Mouse (Mus musculus): ENCODE measurements around the gene Ldlrad2. TPM values are rescaled to one million over a fixed set of nuclear protein-coding genes. Genes with fewer than 3 reads are reported as not detected.

Gene Ldlrad2
- 0.97 TPM in 1 of 2 replicates, not detected in the other for polyA plus RNA-seq (2015; fragmentation: Nextera tagmentation; extraction: Ambion mirVana)

DNA sequence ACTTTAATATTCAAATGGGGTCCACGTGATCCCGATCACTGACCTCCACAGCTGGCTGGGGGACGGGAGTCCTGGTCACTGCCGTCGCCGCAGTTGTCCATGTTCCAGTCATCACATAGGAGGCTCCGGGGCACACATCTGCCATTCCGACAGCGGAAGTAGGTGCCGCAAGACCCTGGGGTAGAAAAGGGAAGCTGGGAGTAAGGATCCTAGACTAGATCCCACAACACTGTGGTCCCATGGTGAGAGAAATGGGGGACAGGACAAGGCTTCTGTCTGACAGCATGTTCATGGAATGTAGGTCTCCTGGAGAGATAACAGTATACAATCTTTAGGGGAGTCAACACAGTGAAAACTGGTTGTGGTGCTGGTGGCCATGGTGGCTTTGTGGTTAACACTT, at the start of gene Ldlrad2:
Gene Ldlrad2 (minus strand): TSS at position 101 of the 400 bp plus-strand sequence.
- Histone ChIP-seq H3K27me3 (ENCODE audit: control insufficient read depth, insufficient read depth, low read depth, low read length) (peaks cover 2% of the 10 kb centered on the region), H3K36me3 (ENCODE audit: control insufficient read depth, insufficient read depth, low read length) (no peaks in the 10 kb centered on the region), H3K4me3 (ENCODE audit: low read depth, low read length) (no peak within 1 kb of the TSS), H3K4me1 (ENCODE audit: control insufficient read depth, insufficient read depth, low read length) (no peaks in the 10 kb centered on the region), H3K4me2 (ENCODE audit: low read length) (no peak within 1 kb of the TSS), H3K27ac (ENCODE audit: low read length) (no peak within 1 kb of the TSS), H3K9me3 (replicated peaks; ENCODE audit: control insufficient read depth, low read length, poor library complexity, severe bottlenecking) (no peaks in the 10 kb centered on the region), H3K9ac (ENCODE audit: low read depth, low read length) (no peak within 1 kb of the TSS)
- no peak for ATAC-seq
- 84% methylated on average over 10 of the region's 10 CpGs for WGBS

- no peak for ATAC-seq
- H3K4me3 ChIP-seq (ENCODE audit: low read depth, low read length), result no peak overlapping the region
- no peaks in the 10 kb centered on the region for H3K27me3 ChIP-seq (ENCODE audit: control insufficient read depth, insufficient read depth, low read depth, low read length)
- H3K36me3 ChIP-seq (ENCODE audit: control insufficient read depth, insufficient read depth, low read length), result peaks cover 38% of the 10 kb centered on the region
- H3K27ac ChIP-seq (ENCODE audit: low read length), result no peak overlapping the region
- H3K4me1 ChIP-seq (ENCODE audit: control insufficient read depth, insufficient read depth, low read length), result no peaks in the 10 kb centered on the region
- H3K9me3 ChIP-seq (replicated peaks; ENCODE audit: control insufficient read depth, low read length, poor library complexity, severe bottlenecking), result no peaks in the 10 kb centered on the region
- H3K9ac ChIP-seq (ENCODE audit: low read depth, low read length), result no peak overlapping the region
- 97% methylated on average over 8 of the region's 8 CpGs for WGBS
- H3K4me2 ChIP-seq (ENCODE audit: low read length), result no peak overlapping the region
These were observed 48.5 kb upstream of the Ldlrad2 start for GRCm38 (mm10) chr4:137622847-137623246.

- no peak overlapping the region for H3K4me2 ChIP-seq (ENCODE audit: low read length)
- H3K4me1 ChIP-seq (ENCODE audit: control insufficient read depth, insufficient read depth, low read length), result no peaks in the 10 kb centered on the region
- peaks cover 57% of the 10 kb centered on the region for H3K36me3 ChIP-seq (ENCODE audit: control insufficient read depth, insufficient read depth, low read length)
- H3K9me3 ChIP-seq (replicated peaks; ENCODE audit: control insufficient read depth, low read length, poor library complexity, severe bottlenecking), result no peaks in the 10 kb centered on the region
- WGBS, result 82% methylated on average over 15 of the region's 15 CpGs
- no peak overlapping the region for H3K9ac ChIP-seq (ENCODE audit: low read depth, low read length)
- no peaks in the 10 kb centered on the region for H3K27me3 ChIP-seq (ENCODE audit: control insufficient read depth, insufficient read depth, low read depth, low read length)
- no peak overlapping the region for H3K4me3 ChIP-seq (ENCODE audit: low read depth, low read length)
- ATAC-seq, result no peak
- no peak overlapping the region for H3K27ac ChIP-seq (ENCODE audit: low read length)
These were observed 35.9 kb upstream of the Ldlrad2 start for GRCm38 (mm10) chr4:137610256-137610655.

DNA sequence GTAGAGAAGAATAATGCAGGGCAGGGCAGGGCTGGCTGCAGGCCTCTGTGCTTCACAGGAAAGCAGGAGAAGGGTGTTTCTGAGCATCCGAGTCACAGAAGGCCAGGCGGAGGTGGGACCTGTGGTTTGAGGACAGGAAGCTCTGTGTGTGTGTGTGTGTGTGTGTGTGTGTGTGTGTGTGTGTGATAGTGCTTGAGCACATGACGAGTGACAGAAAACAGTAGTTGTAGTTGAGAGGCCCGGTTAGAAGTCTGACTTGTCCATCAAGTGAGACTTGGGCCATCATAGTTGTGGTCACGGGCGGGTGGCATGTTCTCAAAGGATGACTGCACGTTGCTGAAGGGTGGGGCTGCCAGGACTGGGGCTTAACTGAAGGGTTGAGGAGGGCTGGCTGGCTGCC, 35.3 kb upstream of the Ldlrad2 start:
- no peak overlapping the region for H3K4me3 ChIP-seq (ENCODE audit: low read depth, low read length)
- no peaks in the 10 kb centered on the region for H3K4me1 ChIP-seq (ENCODE audit: control insufficient read depth, insufficient read depth, low read length)
- no peaks in the 10 kb centered on the region for H3K9me3 ChIP-seq (replicated peaks; ENCODE audit: control insufficient read depth, low read length, poor library complexity, severe bottlenecking)
- ATAC-seq, result no peak
- H3K27ac ChIP-seq (ENCODE audit: low read length), result no peak overlapping the region
- H3K9ac ChIP-seq (ENCODE audit: low read depth, low read length), result no peak overlapping the region
- WGBS, result 93% methylated on average over 7 of the region's 7 CpGs
- H3K4me2 ChIP-seq (ENCODE audit: low read length), result no peak overlapping the region
- H3K36me3 ChIP-seq (ENCODE audit: control insufficient read depth, insufficient read depth, low read length), result peaks cover 54% of the 10 kb centered on the region
- H3K27me3 ChIP-seq (ENCODE audit: control insufficient read depth, insufficient read depth, low read depth, low read length), result no peaks in the 10 kb centered on the region

- Histone ChIP-seq H3K27ac (ENCODE audit: low read length) (no peak overlapping the region), H3K4me1 (ENCODE audit: control insufficient read depth, insufficient read depth, low read length) (no peaks in the 10 kb centered on the region), H3K9ac (ENCODE audit: low read depth, low read length) (no peak overlapping the region), H3K9me3 (replicated peaks; ENCODE audit: control insufficient read depth, low read length, poor library complexity, severe bottlenecking) (no peaks in the 10 kb centered on the region), H3K4me2 (ENCODE audit: low read length) (no peak overlapping the region), H3K36me3 (ENCODE audit: control insufficient read depth, insufficient read depth, low read length) (peaks cover 52% of the 10 kb centered on the region), H3K4me3 (ENCODE audit: low read depth, low read length) (no peak overlapping the region), H3K27me3 (ENCODE audit: control insufficient read depth, insufficient read depth, low read depth, low read length) (no peaks in the 10 kb centered on the region)
- WGBS, result 91% methylated on average over 7 of the region's 7 CpGs
- ATAC-seq, result no peak
These were observed 34.9 kb upstream of the Ldlrad2 start for GRCm38 (mm10) chr4:137609281-137609680.

- Histone ChIP-seq H3K4me2 (ENCODE audit: low read length) (no peak overlapping the region), H3K27ac (ENCODE audit: low read length) (no peak overlapping the region), H3K27me3 (ENCODE audit: control insufficient read depth, insufficient read depth, low read depth, low read length) (no peaks in the 10 kb centered on the region), H3K9ac (ENCODE audit: low read depth, low read length) (no peak overlapping the region), H3K9me3 (replicated peaks; ENCODE audit: control insufficient read depth, low read length, poor library complexity, severe bottlenecking) (no peaks in the 10 kb centered on the region), H3K4me1 (ENCODE audit: control insufficient read depth, insufficient read depth, low read length) (no peaks in the 10 kb centered on the region), H3K36me3 (ENCODE audit: control insufficient read depth, insufficient read depth, low read length) (peaks cover 35% of the 10 kb centered on the region), H3K4me3 (ENCODE audit: low read depth, low read length) (no peak overlapping the region)
- ATAC-seq, result no peak
- 98% methylated on average over 2 of the region's 2 CpGs for WGBS
These were observed 32.7 kb upstream of the Ldlrad2 start for GRCm38 (mm10) chr4:137607023-137607422.

- Histone ChIP-seq H3K27ac (ENCODE audit: low read length) (no peak overlapping the region), H3K27me3 (ENCODE audit: control insufficient read depth, insufficient read depth, low read depth, low read length) (no peaks in the 10 kb centered on the region), H3K4me2 (ENCODE audit: low read length) (no peak overlapping the region), H3K36me3 (ENCODE audit: control insufficient read depth, insufficient read depth, low read length) (peaks cover 16% of the 10 kb centered on the region), H3K4me1 (ENCODE audit: control insufficient read depth, insufficient read depth, low read length) (peaks cover 7% of the 10 kb centered on the region), H3K9ac (ENCODE audit: low read depth, low read length) (no peak overlapping the region), H3K9me3 (replicated peaks; ENCODE audit: control insufficient read depth, low read length, poor library complexity, severe bottlenecking) (no peaks in the 10 kb centered on the region), H3K4me3 (ENCODE audit: low read depth, low read length) (no peak overlapping the region)
- no peak for ATAC-seq
- 79% methylated on average over 11 of the region's 11 CpGs for WGBS
These were observed 29.2 kb upstream of the Ldlrad2 start for GRCm38 (mm10) chr4:137603449-137604171.

DNA sequence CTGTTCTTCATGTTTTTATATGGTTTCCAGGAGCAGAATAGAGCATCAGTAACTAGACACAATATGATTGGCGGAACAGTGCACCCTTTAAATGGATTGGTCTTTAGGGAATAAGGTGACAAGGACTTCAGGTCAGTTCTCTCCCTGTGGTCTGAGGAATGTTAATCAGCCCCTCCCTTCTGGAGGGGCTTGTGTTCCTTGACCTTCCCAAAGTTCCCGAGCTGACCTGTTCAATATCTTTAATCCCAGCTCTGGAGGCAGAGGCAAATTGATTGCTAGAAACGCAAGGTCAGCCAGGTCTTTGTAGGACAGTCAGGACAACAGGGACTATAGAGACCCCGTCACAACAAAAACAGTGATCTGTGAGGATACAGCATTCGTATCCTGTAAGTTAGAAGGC, 24.2 kb upstream of the Ldlrad2 start:
- no peak overlapping the region for H3K27ac ChIP-seq (ENCODE audit: low read length)
- whole genome bisulfite sequencing, result 64% methylated on average over 5 of the region's 5 CpGs
- H3K36me3 ChIP-seq (ENCODE audit: control insufficient read depth, insufficient read depth, low read length), result no peaks in the 10 kb centered on the region
- peaks cover 33% of the 10 kb centered on the region for H3K4me1 ChIP-seq (ENCODE audit: control insufficient read depth, insufficient read depth, low read length)
- no peak overlapping the region for H3K4me2 ChIP-seq (ENCODE audit: low read length)
- no peaks in the 10 kb centered on the region for H3K27me3 ChIP-seq (ENCODE audit: control insufficient read depth, insufficient read depth, low read depth, low read length)
- no peaks in the 10 kb centered on the region for H3K9me3 ChIP-seq (replicated peaks; ENCODE audit: control insufficient read depth, low read length, poor library complexity, severe bottlenecking)
- ATAC-seq, result no peak
- H3K4me3 ChIP-seq (ENCODE audit: low read depth, low read length), result no peak overlapping the region
- no peak overlapping the region for H3K9ac ChIP-seq (ENCODE audit: low read depth, low read length)

GRCm38 (mm10) chr4:137597098-137597630, 22.8 kb upstream of the Ldlrad2 start:
- no peaks in the 10 kb centered on the region for H3K27me3 ChIP-seq (ENCODE audit: control insufficient read depth, insufficient read depth, low read depth, low read length)
- no peaks in the 10 kb centered on the region for H3K36me3 ChIP-seq (ENCODE audit: control insufficient read depth, insufficient read depth, low read length)
- no peak overlapping the region for H3K27ac ChIP-seq (ENCODE audit: low read length)
- H3K4me1 ChIP-seq (ENCODE audit: control insufficient read depth, insufficient read depth, low read length), result peaks cover 33% of the 10 kb centered on the region
- no peak overlapping the region for H3K4me2 ChIP-seq (ENCODE audit: low read length)
- WGBS, result 95% methylated on average over 4 of the region's 4 CpGs
- ATAC-seq, result no peak
- no peaks in the 10 kb centered on the region for H3K9me3 ChIP-seq (replicated peaks; ENCODE audit: control insufficient read depth, low read length, poor library complexity, severe bottlenecking)
- H3K9ac ChIP-seq (ENCODE audit: low read depth, low read length), result no peak overlapping the region
- H3K4me3 ChIP-seq (ENCODE audit: low read depth, low read length), result no peak overlapping the region

All from midbrain, embryonic 16.5 days (tissue).